Mouse (Mus musculus) liver, postnatal 0 days (tissue): ENCODE measurements around the gene Nin. TPM values are rescaled to one million over a fixed set of nuclear protein-coding genes. Genes with fewer than 3 reads are reported as not detected.

Source experiments
- ATAC-seq: fragments of 200-750 bp; cut with Nextera tagmentation; 2 replicates; pipeline ENCODE4 v1.8.0; 2017; ENCODE audit warnings: mild to moderate bottlenecking, moderate library complexity
- DNase-seq: peaks from one replicate; pipeline ENCODE4 v3.0.0-alpha.2; 2016
- H3K27ac ChIP-seq: fragments of 300-500 bp; sonication (generic); 2 replicates; pipeline ENCODE4 v1.5.1; 2014; ENCODE audit warnings: antibody characterized with exemption, moderate library complexity, mild to moderate bottlenecking, low read depth
- H3K27me3 ChIP-seq: fragments of 300-500 bp; sonication (generic); 2 replicates; pipeline ENCODE4 v1.6.1; 2014; ENCODE audit warnings: low read length, control low read depth, mixed read lengths; ENCODE audit not compliant: insufficient read depth
- H3K36me3 ChIP-seq: fragments of 300-500 bp; sonication (generic); replicated peaks from 2 replicates; pipeline ENCODE4 v1.6.1; 2014; ENCODE audit warnings: mild to moderate bottlenecking, control low read depth, low read length, moderate library complexity, mixed read lengths; ENCODE audit not compliant: insufficient read depth
- H3K4me1 ChIP-seq: fragments of 300-500 bp; sonication (generic); 2 replicates; pipeline ENCODE4 v1.6.1; 2014; ENCODE audit warnings: antibody characterized with exemption, mild to moderate bottlenecking, control low read depth; ENCODE audit not compliant: insufficient read depth
- H3K4me2 ChIP-seq: fragments of 300-500 bp; sonication (generic); 2 replicates; pipeline ENCODE4 v1.6.1; 2014; ENCODE audit warnings: low read depth, mild to moderate bottlenecking, low read length, moderate library complexity, mixed read lengths
- H3K4me3 ChIP-seq: fragments of 300-500 bp; sonication (generic); 2 replicates; pipeline ENCODE4 v1.5.1; 2014; ENCODE audit warnings: low read depth, low read length
- H3K9ac ChIP-seq: fragments of 300-500 bp; sonication (generic); replicated peaks from 2 replicates; pipeline ENCODE4 v1.6.1; 2014; ENCODE audit warnings: mild to moderate bottlenecking, moderate library complexity
- H3K9me3 ChIP-seq: fragments of 300-500 bp; sonication (generic); 2 replicates; pipeline ENCODE4 v1.6.1; 2016; ENCODE audit warnings: mild to moderate bottlenecking, control low read depth, low read length, mixed read lengths
- CTCF ChIP-seq: sonication (generic); IDR thresholded peaks from 2 replicates; pipeline ENCODE4 v1.5.1; 2016; ENCODE audit warnings: antibody characterized with exemption, low read depth
- EP300 ChIP-seq: IDR thresholded peaks from 2 replicates; pipeline ENCODE4 v1.6.1; 2016; ENCODE audit warnings: antibody characterized with exemption, low read depth, mild to moderate bottlenecking
- WGBS: fragments of 180-500 bp; shearing (Covaris S2); extraction: QIAGEN DNeasy Blood & Tissue Kit; methylation state at CpG from one replicate; pipeline ENCODE4 v1.1.7; 2014; ENCODE audit not compliant: insufficient replicate concordance; 5-methylcytosine and 5-hydroxymethylcytosine counted together
- polyA plus RNA-seq: library from polyadenylated mRNA; unstranded; fragments of >200 nt; fragmentation: Nextera tagmentation; extraction: Ambion mirVana; gene quantifications from 2 replicates; pipeline ENCODE4 v1.2.1, GENCODE M21; 2015

Gene Nin
- polyA plus RNA-seq, 1 experiment from 2014 or later: 2.9 TPM

DNA sequence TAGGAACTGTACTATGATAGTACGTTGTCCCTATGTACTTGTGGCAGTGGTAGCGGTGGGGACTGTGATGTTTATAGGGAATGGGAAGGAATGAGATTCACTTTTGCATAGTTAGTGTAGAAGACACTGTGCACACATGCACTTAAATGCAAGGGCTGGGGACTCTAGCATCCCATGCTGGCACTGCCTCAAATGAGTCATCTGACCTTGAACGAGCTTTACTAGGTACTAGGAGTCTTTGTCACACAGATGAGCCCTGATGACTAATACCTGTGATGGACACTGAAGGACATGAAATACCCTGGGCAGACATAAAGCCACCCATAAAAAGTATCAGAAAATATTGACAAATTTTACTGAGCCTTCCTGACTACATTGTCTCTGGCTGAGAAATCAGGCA lies 16.2 kb downstream of the Nin start:
- H3K27ac ChIP-seq: no peak overlapping the region
- H3K36me3 ChIP-seq: no peaks in the 10 kb centered on the region
- no peak overlapping the region for H3K4me2 ChIP-seq
- no peaks in the 10 kb centered on the region for H3K9me3 ChIP-seq
- no peak overlapping the region for H3K9ac ChIP-seq
- H3K27me3 ChIP-seq: no peaks in the 10 kb centered on the region
- ATAC-seq: no peak
- no peak for DNase-seq
- H3K4me3 ChIP-seq: no peak overlapping the region
- peaks cover 3% of the 10 kb centered on the region; the same call in 1 of the 2 replicates for H3K4me1 ChIP-seq
- WGBS: 80% methylated on average over 3 of the region's 3 CpGs
- TF ChIP-seq EP300: no peak
- TF ChIP-seq CTCF: no peak

DNA sequence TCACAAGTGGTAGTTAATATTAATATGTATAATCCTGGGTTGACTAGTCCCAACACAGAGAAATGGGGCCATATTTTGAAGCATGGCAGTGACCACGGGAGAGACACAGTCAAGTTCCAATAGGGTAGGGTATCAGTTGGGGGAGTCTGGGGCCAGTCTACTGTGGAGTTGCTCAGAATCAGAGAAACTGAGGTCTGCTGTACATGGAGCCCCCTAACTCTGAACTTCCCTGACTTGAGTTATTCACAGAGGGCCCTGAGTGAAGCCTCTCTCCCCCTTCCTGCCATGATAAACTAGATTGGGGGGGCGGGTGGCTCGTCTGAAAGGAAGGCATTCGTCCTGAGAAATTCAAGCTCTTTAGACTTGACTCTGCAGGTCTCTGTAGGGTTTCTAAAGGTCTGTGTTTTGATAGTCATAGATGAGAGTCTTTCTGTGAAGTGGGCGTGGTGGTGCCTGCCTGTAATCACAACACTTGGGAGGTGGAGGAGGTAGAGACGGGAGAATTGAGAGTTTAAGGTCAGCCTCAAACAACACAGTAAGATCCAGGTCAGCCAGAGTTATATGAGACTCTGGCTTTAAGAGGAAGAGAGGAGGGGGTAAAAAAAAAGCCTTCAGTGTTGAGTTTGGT lies 20.1 kb downstream of the Nin start:
- TF ChIP-seq CTCF (no peak), EP300 (no peak)
- Histone ChIP-seq H3K36me3 (no peaks in the 10 kb centered on the region), H3K4me2 (no peak overlapping the region), H3K27ac (no peak overlapping the region), H3K9me3 (no peaks in the 10 kb centered on the region), H3K9ac (no peak overlapping the region), H3K27me3 (no peaks in the 10 kb centered on the region), H3K4me3 (no peak overlapping the region), H3K4me1 (no peaks in the 10 kb centered on the region)
- ATAC-seq: no peak
- DNase-seq: no peak
- 75% methylated on average over 6 of the region's 6 CpGs for WGBS

DNA sequence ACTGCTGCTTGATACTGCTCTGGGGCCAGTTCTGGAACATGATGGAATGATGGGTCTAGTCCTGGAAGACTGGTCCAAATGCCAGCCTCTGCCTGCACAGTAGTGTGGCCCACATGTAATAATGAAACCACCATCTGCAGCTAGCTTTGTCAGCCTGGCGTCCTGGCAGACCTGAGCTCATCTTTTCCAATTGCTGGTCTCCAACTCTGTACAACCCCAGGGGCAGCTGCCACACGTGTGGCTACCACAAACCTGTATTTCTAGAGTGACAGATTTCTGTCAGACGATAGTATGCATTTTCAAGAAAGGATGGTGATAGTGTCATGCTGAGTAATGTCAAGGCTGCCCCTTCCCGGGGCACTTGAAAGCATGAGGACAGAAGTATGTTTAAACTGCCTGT lies 25.2 kb downstream of the Nin start:
- no peak overlapping the region for H3K9ac ChIP-seq
- DNase-seq: no peak
- no peaks in the 10 kb centered on the region for H3K9me3 ChIP-seq
- no peak for ATAC-seq
- H3K36me3 ChIP-seq: no peaks in the 10 kb centered on the region
- 68% methylated on average over 4 of the region's 4 CpGs for WGBS
- no peak overlapping the region for H3K4me2 ChIP-seq
- no peaks in the 10 kb centered on the region for H3K27me3 ChIP-seq
- no peak overlapping the region for H3K4me3 ChIP-seq
- no peak for TF ChIP-seq EP300
- TF ChIP-seq CTCF: no peak
- peaks cover 2% of the 10 kb centered on the region for H3K4me1 ChIP-seq
- H3K27ac ChIP-seq: no peak overlapping the region

DNA sequence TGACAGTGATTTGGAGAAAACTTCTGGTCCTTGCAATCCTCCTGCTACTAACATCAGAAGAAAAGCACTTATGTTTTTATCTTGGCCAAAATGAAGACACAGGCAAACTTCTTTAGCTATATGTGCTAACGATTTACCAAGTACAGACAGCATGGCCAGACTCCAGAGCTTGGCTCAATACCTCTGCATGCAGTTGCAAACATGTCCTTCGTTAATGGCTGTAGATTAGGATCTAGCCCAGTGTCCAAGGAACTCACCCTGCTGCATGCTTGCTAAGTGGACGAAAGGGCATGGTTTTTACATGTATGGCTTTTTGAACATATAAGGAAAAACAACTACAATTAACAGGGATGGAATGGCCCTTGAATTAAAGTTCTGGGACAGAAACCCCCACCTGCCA lies 28.2 kb downstream of the Nin start:
- Histone ChIP-seq H3K4me2 (no peak overlapping the region), H3K9me3 (no peaks in the 10 kb centered on the region), H3K9ac (no peak overlapping the region), H3K4me1 (peaks cover 3% of the 10 kb centered on the region), H3K27me3 (no peaks in the 10 kb centered on the region), H3K4me3 (no peak overlapping the region), H3K36me3 (no peaks in the 10 kb centered on the region), H3K27ac (peak overlapping the region; percentile 31; the same call in 1 of the 2 replicates)
- WGBS: 60% methylated on average over 3 of the region's 3 CpGs
- no peak for TF ChIP-seq CTCF
- DNase-seq (no peak), ATAC-seq (no peak)

DNA sequence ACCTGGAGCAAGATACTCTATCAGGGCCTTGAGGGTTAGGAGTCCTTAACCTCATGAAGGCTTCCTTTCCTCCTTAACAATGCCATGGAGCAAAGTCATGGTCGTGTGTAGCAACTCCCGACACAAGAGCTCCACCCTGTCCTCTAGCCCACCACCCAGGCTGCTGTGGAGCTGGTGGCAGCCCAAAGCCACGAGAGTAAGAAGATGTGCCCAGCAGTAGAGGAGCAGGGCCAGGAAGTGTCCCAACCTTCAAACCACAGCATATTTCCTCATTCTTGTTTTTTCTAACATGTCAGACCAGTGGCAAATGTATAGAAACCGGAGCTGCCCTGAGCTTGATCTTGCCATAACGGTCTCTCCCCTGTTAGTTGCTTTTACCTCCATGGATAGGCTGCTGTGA lies 29.3 kb downstream of the Nin start:
- ATAC-seq (peak; percentile 57; the same call in 1 of the 2 replicates), DNase-seq (peak; percentile 33)
- Histone ChIP-seq H3K27me3 (no peaks in the 10 kb centered on the region), H3K36me3 (no peaks in the 10 kb centered on the region), H3K9me3 (no peaks in the 10 kb centered on the region), H3K4me3 (no peak overlapping the region), H3K27ac (peak overlapping the region; percentile 62), H3K4me2 (no peak overlapping the region), H3K4me1 (peaks cover 3% of the 10 kb centered on the region), H3K9ac (no peak overlapping the region)
- 54% methylated on average over 5 of the region's 5 CpGs for WGBS
- no peak for TF ChIP-seq CTCF

DNA sequence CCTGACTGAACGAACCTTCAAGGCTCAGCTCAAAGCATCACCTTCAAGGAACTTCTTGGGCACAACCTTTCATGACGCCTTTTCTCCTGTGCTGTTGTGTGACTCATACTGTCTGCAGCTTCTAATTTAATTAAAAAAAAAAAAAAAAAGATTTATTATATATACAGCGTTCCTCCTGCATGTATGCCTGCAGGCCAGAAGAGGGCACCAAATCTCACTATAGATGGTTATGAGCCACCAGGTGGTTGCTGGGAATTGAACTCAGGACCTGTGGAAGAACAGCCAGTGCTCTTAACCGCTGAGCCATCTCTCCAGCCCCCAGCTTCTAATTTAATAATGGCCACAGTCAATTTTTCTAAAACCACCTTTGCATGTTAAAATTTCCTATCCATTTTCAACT lies 29.8 kb downstream of the Nin start:
- Histone ChIP-seq H3K9ac (no peak overlapping the region), H3K4me3 (no peak overlapping the region), H3K27ac (no peak overlapping the region; the same call in 1 of the 2 replicates), H3K36me3 (no peaks in the 10 kb centered on the region), H3K27me3 (no peaks in the 10 kb centered on the region), H3K4me1 (peaks cover 3% of the 10 kb centered on the region), H3K9me3 (no peaks in the 10 kb centered on the region), H3K4me2 (no peak overlapping the region)
- TF ChIP-seq CTCF (peak; percentile 20; the same call in 1 of the 2 replicates), EP300 (no peak)
- no peak for DNase-seq
- 85% methylated on average over 4 of the region's 4 CpGs for WGBS
- ATAC-seq: no peak

DNA sequence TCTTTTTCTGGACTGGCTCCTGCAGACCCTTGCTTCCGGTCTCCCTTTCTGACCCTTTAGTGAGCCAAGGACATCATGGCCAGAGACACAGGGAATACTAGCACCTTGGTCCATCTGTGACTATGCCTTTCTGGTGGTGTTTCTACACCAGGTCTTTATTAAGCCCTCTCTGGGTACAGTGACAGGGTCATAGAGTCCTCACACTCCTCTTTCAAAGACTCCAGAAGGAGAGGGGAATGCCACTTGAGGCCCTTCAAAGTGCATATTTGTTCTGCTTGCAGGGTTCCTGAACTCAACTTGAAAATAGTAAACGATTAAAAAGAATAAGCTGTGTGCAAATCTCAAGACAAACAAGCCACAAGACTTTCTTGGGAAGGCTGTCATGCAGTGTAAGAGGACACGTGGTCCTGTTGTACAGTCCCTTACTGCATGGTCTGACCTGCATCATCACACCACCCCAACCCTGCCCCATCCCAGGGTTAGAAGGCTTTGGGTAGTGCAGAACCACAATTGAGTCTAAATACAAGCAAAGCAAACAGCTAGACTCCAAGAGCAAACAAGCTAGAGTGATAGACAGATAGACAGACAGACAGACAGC lies 30.5 kb downstream of the Nin start:
- H3K9ac ChIP-seq: no peak overlapping the region

More for the DNA sequence above, 30.5 kb downstream of the Nin start:
- TF ChIP-seq CTCF (no peak), EP300 (no peak)
- Histone ChIP-seq H3K27ac (no peak overlapping the region), H3K4me2 (no peak overlapping the region), H3K9me3 (no peaks in the 10 kb centered on the region), H3K4me1 (peaks cover 3% of the 10 kb centered on the region), H3K4me3 (no peak overlapping the region), H3K36me3 (no peaks in the 10 kb centered on the region), H3K27me3 (no peaks in the 10 kb centered on the region)
- no peak for ATAC-seq
- DNase-seq: no peak
- 79% methylated on average over 3 of the region's 3 CpGs for WGBS
